Mouse (Mus musculus): ENCODE results near the gene Ptprcap. TPM values are rescaled to one million over a fixed set of nuclear protein-coding genes. Genes with fewer than 3 reads are reported as not detected.

Ptprcap gene
- polyA plus RNA-seq, 1 experiment from 2014 or later, result 3.9 TPM

DNA sequence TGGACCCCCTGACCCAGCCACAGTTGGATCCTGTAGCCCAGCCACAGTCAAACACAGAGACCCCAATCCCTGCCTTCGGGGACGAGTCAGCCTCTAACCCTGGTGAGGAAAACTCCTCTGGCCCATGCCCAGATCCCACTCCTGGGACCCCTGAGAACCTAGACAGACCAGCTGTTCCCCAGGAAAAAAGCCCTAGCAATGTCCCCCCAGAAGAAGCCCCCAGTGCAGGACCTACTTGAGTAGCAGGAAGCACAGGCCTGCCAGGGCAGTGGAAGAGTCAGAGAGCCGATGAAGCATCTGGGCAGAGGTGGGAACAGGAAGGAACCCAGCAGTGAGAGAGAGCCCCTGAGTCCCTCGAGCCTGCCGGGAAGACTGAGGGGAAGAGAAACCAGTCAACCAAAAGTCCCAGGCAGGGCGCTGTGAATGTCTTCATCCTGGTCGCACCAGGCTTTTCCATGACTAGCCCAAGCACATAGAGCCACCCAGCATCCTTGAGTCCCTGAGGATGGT is 9.6 kb upstream of the Ptprcap start, which contains the start of gene Cabp4:
Gene Cabp4, minus strand, starts transcription at position 275 of the 510 bp plus-strand sequence.
- Histone ChIP-seq H3K4me3 (replicated peaks) (no peak within 1 kb of the TSS), H3K9ac (no peak within 1 kb of the TSS), H3K27ac (no peak within 1 kb of the TSS), H3K9me3 (no peaks in the 10 kb centered on the region), H3K4me2 (replicated peaks) (no peak within 1 kb of the TSS), H3K4me1 (replicated peaks) (peaks cover 6% of the 10 kb centered on the region), H3K27me3 (replicated peaks) (no peaks in the 10 kb centered on the region), H3K36me3 (no peaks in the 10 kb centered on the region)
- no peak for ATAC-seq
- 86% methylated on average over 7 of the region's 7 CpGs for WGBS

DNA sequence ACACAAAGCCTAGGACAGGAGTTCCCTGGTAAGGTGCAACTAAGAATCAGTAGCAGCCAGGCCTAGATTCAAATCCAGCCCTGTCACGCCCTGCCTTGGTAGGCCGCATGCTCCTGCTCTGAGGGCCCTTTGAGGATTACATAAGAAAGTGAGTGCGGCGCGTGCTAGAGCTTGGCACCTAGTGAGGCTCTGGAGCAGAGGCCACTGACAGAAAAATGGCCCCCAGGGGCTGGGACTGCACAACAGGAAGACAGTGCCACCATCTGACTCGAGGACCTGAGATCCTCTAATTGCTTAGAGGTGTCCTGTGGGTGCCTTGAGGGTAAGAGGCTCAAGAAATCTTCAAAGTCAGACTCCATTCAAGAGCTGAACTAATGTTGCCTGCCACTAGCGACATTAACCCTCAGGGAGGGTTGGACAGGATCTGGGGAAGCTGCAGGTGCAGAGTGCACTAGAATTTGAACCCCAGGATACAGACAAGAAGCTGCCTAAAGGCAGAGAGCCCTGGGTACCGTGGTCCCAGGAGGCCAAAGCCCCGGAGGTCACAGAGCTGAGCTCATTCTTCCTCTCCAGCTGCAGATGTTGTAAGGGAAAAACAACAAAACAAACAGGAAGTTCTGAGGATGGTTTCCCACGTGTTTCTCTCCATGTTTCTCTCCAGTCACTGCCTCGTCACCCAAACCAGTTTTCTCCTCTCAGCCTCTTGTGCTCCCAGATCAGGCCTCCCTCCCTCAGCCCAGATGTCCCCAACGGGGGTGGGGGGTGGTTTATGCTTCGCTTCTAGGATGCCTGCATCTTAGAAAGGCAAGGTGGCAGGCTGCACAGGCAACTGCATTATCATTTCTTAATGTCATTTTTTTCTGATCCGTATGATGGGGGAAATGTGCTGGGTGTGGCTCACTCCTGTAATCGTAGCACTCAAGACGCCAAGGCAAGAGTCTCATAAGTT is 8.6 kb upstream of the Ptprcap start:
- 76% methylated on average over 16 of the region's 16 CpGs for WGBS
- Histone ChIP-seq H3K4me3 (replicated peaks) (no peak overlapping the region), H3K27ac (no peak overlapping the region), H3K36me3 (no peaks in the 10 kb centered on the region), H3K9ac (no peak overlapping the region), H3K9me3 (no peaks in the 10 kb centered on the region), H3K4me1 (replicated peaks) (peaks cover 15% of the 10 kb centered on the region), H3K27me3 (replicated peaks) (no peaks in the 10 kb centered on the region), H3K4me2 (replicated peaks) (no peak overlapping the region)
- ATAC-seq, result no peak

DNA sequence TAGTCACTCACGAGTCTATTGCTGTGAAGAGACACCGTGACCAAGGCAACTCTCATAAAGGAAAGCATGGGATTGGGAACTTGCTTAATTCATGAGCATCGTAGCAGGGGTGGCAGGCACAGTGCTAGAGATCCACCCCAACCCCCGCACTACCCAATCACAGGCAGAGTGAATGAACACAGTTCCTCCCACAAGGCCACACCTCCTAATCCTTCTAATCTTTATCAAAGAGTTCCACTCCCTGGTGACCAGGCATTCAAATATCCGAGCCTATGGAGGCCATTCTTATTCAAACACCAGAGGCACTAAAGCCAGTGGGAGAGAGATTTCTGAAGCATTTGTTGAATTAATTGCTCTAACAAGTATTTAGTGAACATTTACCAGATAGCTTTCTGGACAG is 7.5 kb upstream of the Ptprcap start:
- 86% methylated on average over 5 of the region's 5 CpGs for WGBS
- Histone ChIP-seq H3K9me3 (no peaks in the 10 kb centered on the region), H3K36me3 (peaks cover 4% of the 10 kb centered on the region; the same call in 1 of the 2 replicates), H3K27ac (no peak overlapping the region), H3K4me2 (replicated peaks) (no peak overlapping the region), H3K9ac (no peak overlapping the region), H3K4me1 (replicated peaks) (peaks cover 18% of the 10 kb centered on the region), H3K4me3 (replicated peaks) (no peak overlapping the region), H3K27me3 (replicated peaks) (no peaks in the 10 kb centered on the region)
- no peak for ATAC-seq

DNA sequence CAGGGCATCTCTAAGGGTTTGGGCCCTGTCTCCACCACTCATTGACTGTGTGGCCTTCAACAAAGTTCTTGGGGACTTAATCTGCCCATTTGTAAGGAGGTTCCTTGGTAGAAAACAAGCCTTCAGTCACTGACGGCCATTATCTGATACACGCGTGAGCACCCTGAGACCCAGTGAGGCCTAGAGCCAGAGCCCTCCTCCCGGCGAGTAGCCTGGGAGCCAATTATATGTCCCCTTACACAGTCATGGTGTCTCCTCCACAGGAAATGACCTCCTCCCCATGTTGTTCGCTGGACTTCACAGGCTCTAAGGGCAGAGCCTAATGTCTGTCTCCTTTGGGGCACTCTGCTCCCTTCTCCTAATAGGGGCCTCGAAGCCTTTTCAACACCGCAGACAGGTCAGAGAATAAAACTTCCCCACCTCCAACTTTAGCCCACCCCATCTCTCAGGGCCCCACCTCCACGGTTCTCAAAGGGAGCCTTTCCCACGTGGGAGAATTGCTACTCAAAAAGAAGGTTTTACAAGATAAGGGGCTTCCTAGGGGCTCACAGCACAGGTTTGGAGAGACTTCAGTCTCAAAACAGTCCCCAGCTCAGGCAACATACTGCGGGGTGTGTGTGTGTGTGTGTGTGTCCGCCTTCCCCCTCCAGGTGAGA is 6.9 kb upstream of the Ptprcap start:
- no peak overlapping the region for H3K9ac ChIP-seq
- H3K27ac ChIP-seq, result no peak overlapping the region
- H3K4me2 ChIP-seq (replicated peaks), result no peak overlapping the region
- H3K4me3 ChIP-seq (replicated peaks), result no peak overlapping the region
- WGBS, result 65% methylated on average over 12 of the region's 12 CpGs
- H3K27me3 ChIP-seq (replicated peaks), result no peaks in the 10 kb centered on the region
- no peak for ATAC-seq
- H3K36me3 ChIP-seq, result peaks cover 7% of the 10 kb centered on the region; the same call in 1 of the 2 replicates
- peaks cover 18% of the 10 kb centered on the region for H3K4me1 ChIP-seq (replicated peaks)
- H3K9me3 ChIP-seq, result no peaks in the 10 kb centered on the region

DNA sequence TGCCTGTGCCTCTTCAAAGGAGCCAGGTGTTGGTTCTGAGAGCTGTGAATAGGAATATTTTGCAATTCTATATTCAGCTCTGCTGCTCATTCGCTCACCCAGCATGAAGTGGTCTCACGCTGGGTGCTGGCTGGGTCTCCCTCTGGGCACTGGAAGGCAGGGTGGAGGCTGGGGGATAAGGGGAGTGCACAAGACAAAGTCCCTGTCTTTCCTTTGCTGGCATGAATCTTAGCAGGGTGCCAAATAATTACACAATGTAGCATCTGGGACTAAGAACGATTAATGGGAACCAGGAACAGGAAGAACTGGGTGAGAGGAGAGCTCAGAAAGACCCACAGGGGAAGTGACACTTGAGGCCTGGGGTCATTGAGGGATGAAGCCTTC is 6.4 kb upstream of the Ptprcap start:
- Histone ChIP-seq H3K4me3 (replicated peaks) (no peak overlapping the region), H3K27ac (no peak overlapping the region), H3K4me1 (replicated peaks) (peaks cover 18% of the 10 kb centered on the region), H3K36me3 (peaks cover 7% of the 10 kb centered on the region; the same call in 1 of the 2 replicates), H3K9ac (no peak overlapping the region), H3K27me3 (replicated peaks) (no peaks in the 10 kb centered on the region), H3K9me3 (no peaks in the 10 kb centered on the region), H3K4me2 (replicated peaks) (no peak overlapping the region)
- 63% methylated on average over 3 of the region's 3 CpGs for WGBS
- no peak for ATAC-seq

DNA sequence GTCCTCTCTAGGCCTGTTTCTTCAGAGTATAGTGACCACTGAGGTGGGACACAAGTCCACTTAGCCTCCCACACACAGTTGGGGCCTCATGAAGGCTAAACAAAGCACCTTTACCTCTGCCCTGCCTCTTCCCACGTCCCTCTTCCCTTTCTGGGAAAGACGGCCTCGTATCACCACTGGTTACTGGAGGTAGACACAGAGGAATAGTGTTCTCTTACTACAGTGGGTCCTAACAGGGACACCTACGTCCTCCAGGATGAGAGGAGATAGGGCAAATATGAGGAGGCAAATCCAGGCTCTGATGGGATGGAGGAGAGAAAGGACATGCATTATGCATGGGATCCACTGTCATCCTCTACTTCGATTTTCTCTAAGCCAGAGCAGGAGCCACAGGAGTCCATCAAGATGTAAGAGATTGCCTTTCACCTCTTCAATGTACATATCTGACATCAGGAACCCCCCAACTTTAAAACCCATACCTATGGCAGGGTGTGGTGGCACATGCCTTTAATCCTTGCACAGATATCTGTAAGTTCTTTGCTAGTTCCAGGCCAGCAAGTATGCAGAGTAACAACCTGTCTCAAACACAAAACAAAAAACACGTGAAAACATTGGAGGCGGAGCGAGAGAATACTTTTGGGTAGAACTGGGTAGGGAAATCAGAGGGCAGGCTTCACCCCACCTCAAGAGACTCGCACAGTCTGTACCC is 5.5 kb upstream of the Ptprcap start:
- H3K36me3 ChIP-seq, result peaks cover 9% of the 10 kb centered on the region; the same call in 1 of the 2 replicates
- 41% methylated on average over 9 of the region's 9 CpGs for WGBS
- ATAC-seq, result peak; percentile 44; the same call in 1 of the 2 replicates
- H3K4me2 ChIP-seq (replicated peaks), result peak overlapping the region; percentile 82
- peak overlapping the region; percentile 91 for H3K4me3 ChIP-seq (replicated peaks)
- H3K9me3 ChIP-seq, result no peaks in the 10 kb centered on the region
- no peak overlapping the region for H3K27ac ChIP-seq
- peaks cover 18% of the 10 kb centered on the region for H3K4me1 ChIP-seq (replicated peaks)
- H3K9ac ChIP-seq, result peak overlapping the region; percentile 91
- H3K27me3 ChIP-seq (replicated peaks), result no peaks in the 10 kb centered on the region

DNA sequence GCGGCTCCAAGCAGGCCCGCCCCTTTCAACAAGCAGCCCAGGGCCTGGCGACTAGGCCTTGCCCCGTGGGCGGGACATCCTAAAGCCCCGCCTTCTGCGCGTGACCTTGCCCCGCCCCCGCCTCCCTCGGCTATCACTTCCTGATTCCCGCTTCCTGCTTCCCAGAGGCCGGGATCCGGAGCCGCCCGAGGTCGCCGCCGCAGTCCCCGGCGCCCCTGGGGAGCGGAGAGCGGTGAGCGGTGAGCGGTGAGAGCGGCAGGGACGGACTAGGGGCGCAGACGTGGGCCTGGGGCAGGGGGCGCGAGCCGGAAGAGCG is 5.0 kb upstream of the Ptprcap start, which contains the start of gene Coro1b:
Gene Coro1b, plus strand, starts transcription at position 129 of the 316 bp plus-strand sequence.
- under 1% methylated on average over 31 of the region's 33 CpGs for WGBS
- H3K36me3 ChIP-seq, result peaks cover 9% of the 10 kb centered on the region
- peak within 1 kb of the TSS; percentile 91 for H3K9ac ChIP-seq
- H3K9me3 ChIP-seq, result no peaks in the 10 kb centered on the region
- peak within 1 kb of the TSS; percentile 72 for H3K27ac ChIP-seq
- no peaks in the 10 kb centered on the region for H3K27me3 ChIP-seq (replicated peaks)
- peak within 1 kb of the TSS; percentile 82 for H3K4me2 ChIP-seq (replicated peaks)
- H3K4me3 ChIP-seq (replicated peaks), result peak within 1 kb of the TSS; percentile 91
- peaks cover 18% of the 10 kb centered on the region for H3K4me1 ChIP-seq (replicated peaks)
- peak; percentile 96 for ATAC-seq

DNA sequence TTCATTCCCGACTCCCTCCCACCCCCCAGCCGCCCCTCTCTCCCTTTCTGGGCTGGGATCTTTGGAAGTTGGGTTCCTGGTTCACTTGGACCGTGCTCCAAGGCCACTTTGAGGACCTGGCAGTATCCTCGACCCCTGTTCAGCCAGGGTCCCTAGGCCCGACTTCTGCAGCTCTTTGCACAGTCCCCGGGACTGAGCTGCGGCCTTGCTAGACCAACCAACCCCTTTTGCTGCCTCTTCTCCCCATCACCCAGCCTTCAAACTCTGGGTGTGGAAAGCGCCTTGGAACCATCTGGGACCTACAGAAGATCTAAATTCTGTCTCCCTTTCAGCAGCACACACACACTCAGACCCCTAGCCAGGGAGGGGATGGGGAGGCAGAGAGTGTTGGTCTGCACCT is 4.6 kb upstream of the Ptprcap start:
- H3K4me1 ChIP-seq (replicated peaks), result peaks cover 18% of the 10 kb centered on the region
- H3K4me2 ChIP-seq (replicated peaks), result peak overlapping the region; percentile 82
- H3K36me3 ChIP-seq, result peaks cover 9% of the 10 kb centered on the region
- H3K27me3 ChIP-seq (replicated peaks), result no peaks in the 10 kb centered on the region
- ATAC-seq, result peak; percentile 55; the same call in 1 of the 2 replicates
- peak overlapping the region; percentile 72 for H3K27ac ChIP-seq
- H3K9ac ChIP-seq, result peak overlapping the region; percentile 91
- H3K4me3 ChIP-seq (replicated peaks), result peak overlapping the region; percentile 91
- WGBS, result under 1% methylated on average over 7 of the region's 8 CpGs
- H3K9me3 ChIP-seq, result no peaks in the 10 kb centered on the region

DNA sequence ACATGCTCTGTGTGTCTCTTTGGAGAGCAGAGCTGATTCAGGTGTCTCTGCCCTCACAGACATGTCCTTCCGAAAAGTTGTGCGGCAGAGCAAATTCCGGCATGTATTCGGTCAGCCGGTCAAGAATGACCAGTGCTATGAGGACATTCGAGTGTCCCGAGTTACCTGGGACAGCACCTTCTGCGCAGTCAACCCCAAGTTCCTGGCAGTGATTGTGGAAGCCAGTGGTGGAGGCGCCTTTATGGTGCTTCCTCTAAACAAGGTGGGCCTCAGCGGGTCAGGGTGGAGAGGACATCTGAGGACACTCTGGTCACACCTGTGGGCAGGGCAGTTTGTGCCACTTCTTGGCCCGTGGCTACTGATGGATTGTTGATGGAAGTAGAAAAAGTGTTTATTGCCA is 4.1 kb upstream of the Ptprcap start:
- Histone ChIP-seq H3K9ac (peak overlapping the region; percentile 91), H3K9me3 (no peaks in the 10 kb centered on the region), H3K4me2 (replicated peaks) (peak overlapping the region; percentile 82), H3K4me3 (replicated peaks) (peak overlapping the region; percentile 91), H3K27me3 (replicated peaks) (no peaks in the 10 kb centered on the region), H3K27ac (no peak overlapping the region; the same call in 1 of the 2 replicates), H3K36me3 (peaks cover 9% of the 10 kb centered on the region), H3K4me1 (replicated peaks) (peaks cover 18% of the 10 kb centered on the region)
- ATAC-seq, result 0 out of 2 replicates have a peak, but pooled peaks have one; percentile 5
- WGBS, result 79% methylated on average over 11 of the region's 11 CpGs

DNA sequence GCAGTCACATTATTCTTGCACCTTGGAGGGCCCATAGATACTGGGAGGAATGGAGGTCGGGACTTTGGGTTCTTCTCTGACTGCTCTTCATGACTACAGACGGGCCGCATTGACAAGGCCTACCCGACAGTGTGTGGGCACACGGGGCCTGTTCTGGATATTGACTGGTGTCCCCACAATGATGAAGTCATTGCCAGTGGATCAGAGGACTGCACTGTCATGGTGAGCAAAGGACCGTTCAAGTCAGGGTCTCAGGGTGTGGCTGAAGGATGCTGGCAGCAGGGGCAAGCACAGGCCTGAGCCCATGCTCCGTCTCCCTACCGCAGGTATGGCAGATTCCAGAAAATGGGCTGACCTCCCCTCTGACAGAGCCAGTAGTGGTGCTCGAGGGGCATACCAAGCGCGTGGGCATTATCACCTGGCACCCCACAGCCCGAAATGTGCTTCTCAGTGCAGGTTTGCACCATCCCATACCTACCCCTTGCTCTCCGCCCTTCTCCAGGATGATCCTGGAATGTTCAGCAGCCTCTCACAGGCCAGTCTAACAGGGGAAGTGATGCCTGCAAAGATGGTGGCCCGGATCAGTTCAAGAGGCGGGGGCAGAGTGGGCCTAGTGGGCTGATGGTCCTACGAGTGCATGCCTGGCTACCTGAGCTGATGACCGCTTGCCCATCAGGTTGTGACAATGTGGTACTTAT is 3.5 kb upstream of the Ptprcap start:
- Histone ChIP-seq H3K27me3 (replicated peaks) (no peaks in the 10 kb centered on the region), H3K4me2 (replicated peaks) (peak overlapping the region; percentile 82), H3K9ac (0 out of 2 replicates have a peak overlapping the region, but pooled peaks have one; percentile 91), H3K36me3 (peaks cover 9% of the 10 kb centered on the region), H3K9me3 (no peaks in the 10 kb centered on the region), H3K27ac (no peak overlapping the region), H3K4me1 (replicated peaks) (peaks cover 18% of the 10 kb centered on the region), H3K4me3 (replicated peaks) (peak overlapping the region; percentile 91)
- ATAC-seq, result 0 out of 2 replicates have a peak, but pooled peaks have one; percentile 4
- WGBS, result 92% methylated on average over 17 of the region's 17 CpGs

Measured in intestine, embryonic 15.5 days (tissue).